Mouse (Mus musculus): Measurements from ENCODE around the gene Sag. TPM values are rescaled to one million over a fixed set of nuclear protein-coding genes. Genes with fewer than 3 reads are reported as not detected.

The Sag gene
- polyA plus RNA-seq, 1 experiment = 2.8 TPM

DNA sequence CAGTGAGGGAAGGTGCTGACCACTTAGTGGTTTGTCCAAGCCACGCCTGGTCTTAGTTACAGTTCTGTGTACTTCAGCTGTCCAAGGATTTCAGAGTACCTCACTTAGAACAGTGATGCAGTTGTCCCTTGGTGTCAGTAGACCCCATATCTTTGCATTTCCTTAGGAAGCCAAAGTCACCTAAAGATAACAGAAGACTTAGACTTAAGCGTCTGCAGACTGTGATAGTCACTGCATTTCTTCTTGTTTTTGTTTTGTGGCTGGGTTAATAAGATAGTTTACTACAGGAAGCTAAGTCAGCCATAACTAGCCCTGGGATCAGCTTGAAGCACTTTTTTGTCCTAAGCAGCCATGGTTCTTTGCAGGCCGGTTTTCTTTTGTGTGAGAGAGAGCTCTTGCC lies 33.0 kb upstream of the Sag start:
- H3K27ac ChIP-seq (ENCODE audit: insufficient read depth, low read length) = no peak overlapping the region
- no peak overlapping the region for H3K9ac ChIP-seq (ENCODE audit: low read depth, poor library complexity, severe bottlenecking)
- peaks cover 9% of the 10 kb centered on the region; the same call in 1 of the 2 replicates for H3K9me3 ChIP-seq (replicated peaks; ENCODE audit: control insufficient read depth, insufficient read depth, low read length, poor library complexity, severe bottlenecking)
- no peaks in the 10 kb centered on the region for H3K4me1 ChIP-seq (ENCODE audit: control insufficient read depth, insufficient read depth, low read length)
- no peaks in the 10 kb centered on the region for H3K27me3 ChIP-seq (ENCODE audit: control insufficient read depth, insufficient read depth, low read length, poor library complexity, severe bottlenecking)
- H3K4me3 ChIP-seq (ENCODE audit: low read depth, low read length) = no peak overlapping the region
- H3K36me3 ChIP-seq (ENCODE audit: control insufficient read depth, insufficient read depth, low read length, poor library complexity, severe bottlenecking) = peaks cover 82% of the 10 kb centered on the region
- no peak for TF ChIP-seq EP300 (IDR thresholded peaks at IDR 0.05; ENCODE audit: insufficient read depth, low read depth, low read length)
- TF ChIP-seq POLR2A (IDR thresholded peaks at IDR 0.05; ENCODE audit: insufficient read depth, low read length) = no peak
- no peak for TF ChIP-seq CTCF (IDR thresholded peaks at IDR 0.05; ENCODE audit: low read depth, low read length)

GRCm38 (mm10) chr1:87771724-87772123 lies 31.8 kb upstream of the Sag start:
- H3K9ac ChIP-seq (ENCODE audit: low read depth, poor library complexity, severe bottlenecking) = no peak overlapping the region
- H3K36me3 ChIP-seq (ENCODE audit: control insufficient read depth, insufficient read depth, low read length, poor library complexity, severe bottlenecking) = peaks cover 81% of the 10 kb centered on the region
- no peak for TF ChIP-seq POLR2A (IDR thresholded peaks at IDR 0.05; ENCODE audit: insufficient read depth, low read length)
- TF ChIP-seq CTCF (IDR thresholded peaks at IDR 0.05; ENCODE audit: low read depth, low read length) = no peak
- TF ChIP-seq EP300 (IDR thresholded peaks at IDR 0.05; ENCODE audit: insufficient read depth, low read depth, low read length) = no peak
- H3K9me3 ChIP-seq (replicated peaks; ENCODE audit: control insufficient read depth, insufficient read depth, low read length, poor library complexity, severe bottlenecking) = peaks cover 9% of the 10 kb centered on the region; the same call in 1 of the 2 replicates
- no peaks in the 10 kb centered on the region for H3K27me3 ChIP-seq (ENCODE audit: control insufficient read depth, insufficient read depth, low read length, poor library complexity, severe bottlenecking)
- H3K4me3 ChIP-seq (ENCODE audit: low read depth, low read length) = no peak overlapping the region
- H3K27ac ChIP-seq (ENCODE audit: insufficient read depth, low read length) = no peak overlapping the region
- H3K4me1 ChIP-seq (ENCODE audit: control insufficient read depth, insufficient read depth, low read length) = no peaks in the 10 kb centered on the region

DNA sequence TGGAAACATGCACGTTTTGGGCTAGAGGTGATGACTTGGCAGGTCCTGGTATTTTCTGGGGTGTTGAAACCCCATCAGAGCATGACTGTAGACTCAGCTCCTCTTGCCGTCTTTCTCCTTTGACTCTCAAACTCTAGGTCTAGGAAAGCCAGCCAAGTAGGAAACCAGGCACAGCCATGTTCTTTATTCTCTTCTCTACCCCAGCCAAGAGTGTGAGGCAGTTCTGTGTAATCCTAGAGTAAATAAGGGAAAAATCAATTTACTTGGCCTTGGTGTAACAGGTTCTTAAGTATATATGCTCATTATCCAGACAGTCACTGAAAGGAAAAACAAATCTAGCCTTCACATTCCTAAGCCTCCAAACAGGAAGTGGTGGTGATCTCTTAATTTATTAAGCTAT lies 30.1 kb upstream of the Sag start:
- Histone ChIP-seq H3K9me3 (replicated peaks; ENCODE audit: control insufficient read depth, insufficient read depth, low read length, poor library complexity, severe bottlenecking) (peaks cover 9% of the 10 kb centered on the region; the same call in 1 of the 2 replicates), H3K4me1 (ENCODE audit: control insufficient read depth, insufficient read depth, low read length) (no peaks in the 10 kb centered on the region), H3K27me3 (ENCODE audit: control insufficient read depth, insufficient read depth, low read length, poor library complexity, severe bottlenecking) (no peaks in the 10 kb centered on the region), H3K9ac (ENCODE audit: low read depth, poor library complexity, severe bottlenecking) (no peak overlapping the region), H3K4me3 (ENCODE audit: low read depth, low read length) (no peak overlapping the region), H3K36me3 (ENCODE audit: control insufficient read depth, insufficient read depth, low read length, poor library complexity, severe bottlenecking) (peaks cover 78% of the 10 kb centered on the region), H3K27ac (ENCODE audit: insufficient read depth, low read length) (no peak overlapping the region)
- no peak for TF ChIP-seq EP300 (IDR thresholded peaks at IDR 0.05; ENCODE audit: insufficient read depth, low read depth, low read length)
- no peak for TF ChIP-seq CTCF (IDR thresholded peaks at IDR 0.05; ENCODE audit: low read depth, low read length)
- no peak for TF ChIP-seq POLR2A (IDR thresholded peaks at IDR 0.05; ENCODE audit: insufficient read depth, low read length)

DNA sequence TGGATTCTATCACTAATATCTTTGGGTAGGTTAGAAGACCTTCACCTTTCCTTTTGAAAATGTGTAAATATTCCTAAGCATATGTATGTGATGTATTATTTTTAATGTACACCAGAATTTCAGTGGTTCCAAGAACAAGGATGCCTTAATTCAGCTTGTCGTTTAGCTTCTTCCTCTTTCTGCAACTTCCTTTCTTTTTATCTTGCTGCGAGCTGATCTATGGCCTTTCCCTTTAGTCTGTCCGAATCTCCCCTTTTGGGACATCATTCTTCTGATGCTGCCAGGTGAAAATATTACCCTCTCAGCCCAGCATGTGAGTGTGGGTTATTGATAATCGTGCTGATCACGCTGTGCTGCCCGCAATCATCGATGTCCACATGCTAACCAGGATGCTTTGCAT lies 28.6 kb upstream of the Sag start:
- no peaks in the 10 kb centered on the region for H3K27me3 ChIP-seq (ENCODE audit: control insufficient read depth, insufficient read depth, low read length, poor library complexity, severe bottlenecking)
- H3K36me3 ChIP-seq (ENCODE audit: control insufficient read depth, insufficient read depth, low read length, poor library complexity, severe bottlenecking) = peaks cover 83% of the 10 kb centered on the region
- H3K9me3 ChIP-seq (replicated peaks; ENCODE audit: control insufficient read depth, insufficient read depth, low read length, poor library complexity, severe bottlenecking) = peaks cover 9% of the 10 kb centered on the region; the same call in 1 of the 2 replicates
- no peak overlapping the region for H3K4me3 ChIP-seq (ENCODE audit: low read depth, low read length)
- TF ChIP-seq EP300 (IDR thresholded peaks at IDR 0.05; ENCODE audit: insufficient read depth, low read depth, low read length) (no peak), POLR2A (IDR thresholded peaks at IDR 0.05; ENCODE audit: insufficient read depth, low read length) (no peak), CTCF (IDR thresholded peaks at IDR 0.05; ENCODE audit: low read depth, low read length) (no peak)
- no peak overlapping the region for H3K9ac ChIP-seq (ENCODE audit: low read depth, poor library complexity, severe bottlenecking)
- no peaks in the 10 kb centered on the region for H3K4me1 ChIP-seq (ENCODE audit: control insufficient read depth, insufficient read depth, low read length)
- no peak overlapping the region for H3K27ac ChIP-seq (ENCODE audit: insufficient read depth, low read length)

GRCm38 (mm10) chr1:87779204-87779785 lies 24.2 kb upstream of the Sag start:
- Histone ChIP-seq H3K36me3 (ENCODE audit: control insufficient read depth, insufficient read depth, low read length, poor library complexity, severe bottlenecking) (peaks cover 81% of the 10 kb centered on the region), H3K9ac (ENCODE audit: low read depth, poor library complexity, severe bottlenecking) (no peak overlapping the region), H3K9me3 (replicated peaks; ENCODE audit: control insufficient read depth, insufficient read depth, low read length, poor library complexity, severe bottlenecking) (no peaks in the 10 kb centered on the region), H3K27me3 (ENCODE audit: control insufficient read depth, insufficient read depth, low read length, poor library complexity, severe bottlenecking) (no peaks in the 10 kb centered on the region), H3K4me3 (ENCODE audit: low read depth, low read length) (no peak overlapping the region), H3K27ac (ENCODE audit: insufficient read depth, low read length) (no peak overlapping the region), H3K4me1 (ENCODE audit: control insufficient read depth, insufficient read depth, low read length) (no peaks in the 10 kb centered on the region)
- no peak for TF ChIP-seq EP300 (IDR thresholded peaks at IDR 0.05; ENCODE audit: insufficient read depth, low read depth, low read length)
- no peak for TF ChIP-seq POLR2A (IDR thresholded peaks at IDR 0.05; ENCODE audit: insufficient read depth, low read length)
- no peak for TF ChIP-seq CTCF (IDR thresholded peaks at IDR 0.05; ENCODE audit: low read depth, low read length)

DNA sequence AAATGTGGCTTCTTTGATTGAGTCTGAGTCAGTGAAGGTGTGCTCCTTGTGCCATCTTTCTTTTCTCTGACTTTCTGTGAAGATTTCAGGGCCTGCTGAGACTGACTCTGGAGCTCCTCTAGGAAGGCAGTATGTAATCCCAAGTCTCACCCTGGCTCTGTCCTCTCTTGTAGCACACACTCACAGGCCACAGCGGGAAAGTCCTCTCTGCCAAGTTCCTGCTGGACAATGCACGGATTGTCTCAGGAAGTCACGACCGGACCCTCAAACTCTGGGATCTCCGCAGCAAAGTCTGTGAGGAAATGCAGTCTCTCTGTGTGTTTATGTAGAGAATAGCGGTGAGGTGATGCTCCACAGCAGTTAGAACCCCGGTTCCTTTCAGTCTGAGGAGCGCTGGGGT lies 17.8 kb upstream of the Sag start:
- H3K4me3 ChIP-seq (ENCODE audit: low read depth, low read length) = no peak overlapping the region
- peaks cover 46% of the 10 kb centered on the region for H3K36me3 ChIP-seq (ENCODE audit: control insufficient read depth, insufficient read depth, low read length, poor library complexity, severe bottlenecking)
- TF ChIP-seq CTCF (IDR thresholded peaks at IDR 0.05; ENCODE audit: low read depth, low read length) = no peak
- no peak for TF ChIP-seq EP300 (IDR thresholded peaks at IDR 0.05; ENCODE audit: insufficient read depth, low read depth, low read length)
- no peak for TF ChIP-seq POLR2A (IDR thresholded peaks at IDR 0.05; ENCODE audit: insufficient read depth, low read length)
- no peaks in the 10 kb centered on the region for H3K4me1 ChIP-seq (ENCODE audit: control insufficient read depth, insufficient read depth, low read length)
- no peaks in the 10 kb centered on the region for H3K27me3 ChIP-seq (ENCODE audit: control insufficient read depth, insufficient read depth, low read length, poor library complexity, severe bottlenecking)
- no peaks in the 10 kb centered on the region for H3K9me3 ChIP-seq (replicated peaks; ENCODE audit: control insufficient read depth, insufficient read depth, low read length, poor library complexity, severe bottlenecking)
- H3K27ac ChIP-seq (ENCODE audit: insufficient read depth, low read length) = no peak overlapping the region
- H3K9ac ChIP-seq (ENCODE audit: low read depth, poor library complexity, severe bottlenecking) = no peak overlapping the region

Measured in ES-Bruce4 (cell line).